Mouse (Mus musculus) CD8-positive naive resting alpha-beta T cell, adult 2 months (primary cell): Measurements from ENCODE around the gene Aph1c.
"Not testable (repeated sequence)": the region's sequence is repeated elsewhere in the genome, so short reads cannot be mapped to it uniquely, and the experiment has no call there.

Experiments used
- DNase-seq, 2 experiments: peaks; one replicate each; pipeline ENCODE4 v3.0.0; 2022; ENCODE audit warnings: low read depth in 2 of 2, low spot score in 2 of 2

The Aph1c gene

GRCm38 (mm10) chr9:66833851-66834250 lies 675 bp downstream of the Aph1c start:
- DNase-seq: no peak

GRCm38 (mm10) chr9:66832366-66832908 lies 2.1 kb downstream of the Aph1c start:
- DNase-seq: no peak

- peak in 1 of 2 experiments; percentile 14 for DNase-seq
Observed at GRCm38 (mm10) chr9:66825990-66826389, 8.5 kb downstream of the Aph1c start.

- peak in 1 of 2 experiments; percentile 15 for DNase-seq
Observed at GRCm38 (mm10) chr9:66822255-66822654, 12.3 kb downstream of the Aph1c start.

- DNase-seq: peak in 1 of 2 experiments; percentile 7
Observed at GRCm38 (mm10) chr9:66820996-66821395, 13.5 kb downstream of the Aph1c start.

- no peak for DNase-seq
Observed at GRCm38 (mm10) chr9:66813392-66813791, 21.1 kb downstream of the Aph1c start.

- DNase-seq: not testable (repeated sequence)
Observed at GRCm38 (mm10) chr9:66805951-66806350, 28.6 kb downstream of the Aph1c start.

- no peak for DNase-seq
Observed at GRCm38 (mm10) chr9:66801947-66802346, 32.6 kb downstream of the Aph1c start.

GRCm38 (mm10) chr9:66796739-66797138 lies 37.8 kb downstream of the Aph1c start, which contains the start of gene Gm10647:
Gm10647 (plus strand) TSS chr9:66797039.
- DNase-seq: no peak

GRCm38 (mm10) chr9:66795464-66796324 lies 38.8 kb downstream of the Aph1c start, which contains the start of gene Aph1b:
Aph1b (minus strand) TSS chr9:66795490.
- peak; percentile 72 to 87 for DNase-seq

GRCm38 (mm10) chr9:66794629-66795463 lies 39.7 kb downstream of the Aph1c start:
- DNase-seq: peak in 1 of 2 experiments; percentile 2

GRCm38 (mm10) chr9:66787821-66788220 lies 46.7 kb downstream of the Aph1c start:
- DNase-seq: no peak

- peak in 1 of 2 experiments; percentile 30 for DNase-seq
Observed at GRCm38 (mm10) chr9:66784552-66784951, 50.0 kb downstream of the Aph1c start.

GRCm38 (mm10) chr9:66770701-66771100 lies 63.8 kb downstream of the Aph1c start:
- DNase-seq: no peak

- DNase-seq: no peak
Observed at GRCm38 (mm10) chr9:66769275-66769674, 65.3 kb downstream of the Aph1c start.

- no peak for DNase-seq
Observed at GRCm38 (mm10) chr9:66768721-66769120, 65.8 kb downstream of the Aph1c start.
